Mouse (Mus musculus): Measurements from ENCODE around the gene Nubp1. TPM values are rescaled to one million over a fixed set of nuclear protein-coding genes. Genes with fewer than 3 reads are reported as not detected.

Gene Nubp1
- polyA plus RNA-seq, 1 experiment from 2014 or later = 55.4 TPM

DNA sequence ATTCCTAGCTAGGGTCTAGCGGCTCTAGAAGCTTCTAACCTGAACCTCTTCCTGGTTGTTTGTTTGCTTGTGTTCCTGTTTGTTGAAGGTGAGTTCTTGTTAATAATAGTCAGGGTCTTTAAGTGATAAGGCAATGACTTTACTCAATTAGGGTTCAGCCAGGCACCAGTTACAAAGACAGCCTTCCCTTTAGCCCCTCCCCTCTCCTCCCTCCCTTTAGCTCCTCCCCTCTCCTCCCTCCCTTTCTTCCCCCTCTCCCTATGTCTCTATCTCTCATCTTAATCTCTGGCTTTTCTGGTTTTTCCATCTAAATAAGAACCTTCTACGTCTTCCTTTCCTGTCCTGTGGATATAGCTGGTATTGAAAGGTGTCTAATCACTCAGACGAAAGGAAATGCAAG lies 27.2 kb upstream of the Nubp1 start:
- H3K27ac ChIP-seq = no peak overlapping the region

DNA sequence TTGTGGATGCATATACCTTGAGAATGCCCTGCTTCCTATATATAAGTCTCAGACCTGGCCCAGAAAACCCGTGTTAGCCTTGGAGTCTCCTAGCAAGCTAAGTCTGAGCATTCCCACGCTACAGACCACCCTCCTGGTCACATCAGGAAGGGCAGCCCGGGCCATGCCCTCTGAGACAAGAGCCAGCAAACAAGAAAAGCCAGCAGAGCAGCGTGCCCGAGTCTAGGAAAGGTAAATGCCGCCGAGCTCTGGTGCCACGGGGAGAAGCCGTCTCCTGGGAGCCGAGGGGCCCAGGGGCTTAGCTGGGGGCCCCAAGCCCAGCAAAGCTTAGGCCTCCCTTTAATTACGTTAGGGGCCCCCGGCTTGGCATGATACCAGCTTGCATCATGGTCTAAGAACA lies 26.5 kb upstream of the Nubp1 start:
- 0 out of 2 replicates have a peak, but pooled peaks cover 11% of the 10 kb centered on the region for H3K4me1 ChIP-seq (replicated peaks)
- H3K9ac ChIP-seq = no peak overlapping the region
- H3K36me3 ChIP-seq = no peaks in the 10 kb centered on the region
- H3K9me3 ChIP-seq = no peaks in the 10 kb centered on the region
- whole genome bisulfite sequencing = 85% methylated on average over 12 of the region's 12 CpGs
- no peak overlapping the region for H3K4me2 ChIP-seq (replicated peaks)
- no peak overlapping the region for H3K27ac ChIP-seq
- no peak overlapping the region for H3K4me3 ChIP-seq (replicated peaks)
- ATAC-seq = no peak
- no peaks in the 10 kb centered on the region; the same call in 1 of the 2 replicates for H3K27me3 ChIP-seq (replicated peaks)

More for the DNA sequence above, 27.2 kb upstream of the Nubp1 start:
- 0 out of 2 replicates have a peak, but pooled peaks cover 11% of the 10 kb centered on the region for H3K4me1 ChIP-seq (replicated peaks)
- ATAC-seq = peak; percentile 61; the same call in 1 of the 2 replicates
- H3K9ac ChIP-seq = no peak overlapping the region
- H3K36me3 ChIP-seq = no peaks in the 10 kb centered on the region
- no peaks in the 10 kb centered on the region; the same call in 1 of the 2 replicates for H3K27me3 ChIP-seq (replicated peaks)
- peak overlapping the region; percentile 57 for H3K4me2 ChIP-seq (replicated peaks)
- peak overlapping the region; percentile 25; the same call in 1 of the 2 replicates for H3K4me3 ChIP-seq (replicated peaks)
- 66% methylated on average over 3 of the region's 3 CpGs for WGBS
- no peaks in the 10 kb centered on the region for H3K9me3 ChIP-seq

DNA sequence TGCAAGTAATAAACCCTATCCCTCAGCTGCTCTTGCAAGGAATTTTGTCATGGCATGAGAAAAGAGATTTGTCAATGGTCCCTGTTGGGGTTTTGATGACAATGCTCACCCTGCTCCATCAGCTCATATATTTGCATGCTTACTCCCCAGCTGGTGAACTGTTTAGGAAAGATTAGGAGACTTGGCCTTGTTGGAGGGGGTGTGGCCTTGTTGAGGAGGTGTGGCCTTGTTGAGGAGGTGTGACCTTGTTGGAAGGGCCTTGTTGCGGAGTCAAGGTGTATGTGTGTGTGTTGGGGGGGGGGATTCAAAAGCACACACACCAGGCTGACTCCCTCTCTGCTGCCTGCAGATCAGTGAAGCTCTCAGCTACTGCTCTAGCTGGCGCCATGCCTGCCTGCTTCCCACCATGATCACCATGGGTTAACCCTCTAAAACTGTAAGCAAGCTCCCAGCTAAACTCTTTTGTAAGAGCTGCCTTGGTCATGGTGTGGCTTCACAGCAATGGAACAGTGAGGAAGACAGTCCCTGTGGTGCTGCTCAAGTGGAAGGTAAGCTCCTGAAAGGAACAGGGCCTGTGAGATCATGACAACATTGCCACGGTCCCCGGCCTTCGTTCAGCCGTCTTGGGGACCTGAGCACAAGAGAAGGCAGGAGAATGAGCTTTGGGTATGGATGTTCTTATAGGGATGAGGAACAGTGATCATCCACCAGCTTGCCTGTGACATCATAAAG lies 22.9 kb upstream of the Nubp1 start:
- no peak overlapping the region for H3K27ac ChIP-seq
- no peaks in the 10 kb centered on the region; the same call in 1 of the 2 replicates for H3K27me3 ChIP-seq (replicated peaks)
- WGBS = 92% methylated on average over 6 of the region's 6 CpGs
- H3K4me2 ChIP-seq (replicated peaks) = no peak overlapping the region
- H3K36me3 ChIP-seq = no peaks in the 10 kb centered on the region
- no peak for ATAC-seq
- 0 out of 2 replicates have a peak, but pooled peaks cover 10% of the 10 kb centered on the region for H3K4me1 ChIP-seq (replicated peaks)
- no peak overlapping the region for H3K4me3 ChIP-seq (replicated peaks)
- H3K9me3 ChIP-seq = no peaks in the 10 kb centered on the region
- no peak overlapping the region for H3K9ac ChIP-seq

DNA sequence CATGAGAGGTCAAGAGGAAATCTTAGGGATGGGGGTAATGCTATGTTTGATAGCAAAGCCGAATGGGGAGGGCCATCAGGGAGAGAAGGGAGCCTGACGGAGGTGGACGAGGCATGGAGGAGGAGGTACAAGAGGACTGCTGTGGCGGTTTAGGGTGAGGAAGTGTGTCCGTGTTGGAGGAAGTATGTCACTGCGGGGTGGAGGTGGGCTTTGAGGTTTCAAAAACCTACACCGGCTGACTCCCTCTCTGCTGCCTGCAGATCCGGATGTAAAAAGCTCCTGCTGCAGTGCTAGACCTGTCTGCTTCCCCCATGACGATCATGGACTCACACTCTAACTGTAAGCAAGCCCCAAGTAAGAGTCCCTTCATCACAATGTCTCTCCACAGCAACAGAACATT lies 19.2 kb upstream of the Nubp1 start:
- Histone ChIP-seq H3K4me2 (replicated peaks) (no peak overlapping the region), H3K4me1 (replicated peaks) (peaks cover 5% of the 10 kb centered on the region; the same call in 1 of the 2 replicates), H3K4me3 (replicated peaks) (no peak overlapping the region), H3K27ac (no peak overlapping the region), H3K36me3 (no peaks in the 10 kb centered on the region), H3K9me3 (no peaks in the 10 kb centered on the region), H3K27me3 (replicated peaks) (peaks cover 4% of the 10 kb centered on the region; the same call in 1 of the 2 replicates), H3K9ac (no peak overlapping the region)
- 78% methylated on average over 9 of the region's 9 CpGs for WGBS
- no peak for ATAC-seq

DNA sequence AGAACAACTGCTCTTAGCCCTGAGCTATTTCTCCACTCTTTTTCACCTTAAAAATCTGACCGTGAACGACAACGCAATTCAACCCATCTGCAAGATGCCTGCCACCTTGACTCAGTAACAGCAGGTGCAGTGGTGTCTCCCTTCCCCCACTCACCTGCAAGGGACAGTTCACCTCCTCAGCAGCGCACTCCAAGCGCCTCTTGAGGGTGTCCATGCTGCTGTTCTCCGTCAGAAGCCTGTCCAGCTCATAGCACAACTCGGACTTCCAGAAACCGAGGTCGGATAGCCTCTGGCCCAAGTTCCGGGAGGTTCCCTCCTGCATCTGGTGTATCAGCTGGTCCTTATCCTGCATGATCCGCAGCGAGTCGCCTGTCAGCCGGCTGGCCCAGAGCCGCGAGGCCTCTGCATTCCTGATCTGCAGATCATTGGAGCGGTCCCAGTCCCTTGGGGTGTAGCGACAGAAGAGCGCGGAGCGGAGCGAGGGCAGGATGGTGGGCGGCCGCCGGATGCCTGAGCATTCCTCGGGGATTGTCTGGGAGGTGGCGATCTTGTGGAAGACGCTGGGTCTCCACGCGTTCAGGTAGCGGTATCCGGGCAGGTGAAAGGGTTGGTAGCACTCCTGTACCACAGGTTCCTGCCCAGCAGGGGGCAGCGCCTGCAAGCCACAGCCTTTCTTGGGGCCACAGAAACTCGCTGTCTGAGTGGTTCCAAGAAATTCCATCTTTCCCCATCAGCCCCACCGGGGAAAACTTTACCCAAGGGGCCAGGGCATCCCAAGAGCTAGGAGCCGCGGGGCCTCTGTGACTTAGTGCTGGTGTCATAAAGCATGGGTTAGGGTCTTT lies 16.8 kb upstream of the Nubp1 start, which contains the start of gene Tekt5:
Gene Tekt5 (minus strand): TSS at position 792 of the 842 bp plus-strand sequence.
- H3K4me3 ChIP-seq (replicated peaks) = peak within 1 kb of the TSS; percentile 26
- peak within 1 kb of the TSS; percentile 78 for H3K4me2 ChIP-seq (replicated peaks)
- no peak within 1 kb of the TSS for H3K27ac ChIP-seq
- H3K9me3 ChIP-seq = no peaks in the 10 kb centered on the region
- peak within 1 kb of the TSS; percentile 24; the same call in 1 of the 2 replicates for H3K9ac ChIP-seq
- H3K36me3 ChIP-seq = no peaks in the 10 kb centered on the region
- H3K4me1 ChIP-seq (replicated peaks) = peaks cover 5% of the 10 kb centered on the region; the same call in 1 of the 2 replicates
- peaks cover 4% of the 10 kb centered on the region; the same call in 1 of the 2 replicates for H3K27me3 ChIP-seq (replicated peaks)
- ATAC-seq = peak; percentile 73
- WGBS = 8% methylated on average over 37 of the region's 37 CpGs

DNA sequence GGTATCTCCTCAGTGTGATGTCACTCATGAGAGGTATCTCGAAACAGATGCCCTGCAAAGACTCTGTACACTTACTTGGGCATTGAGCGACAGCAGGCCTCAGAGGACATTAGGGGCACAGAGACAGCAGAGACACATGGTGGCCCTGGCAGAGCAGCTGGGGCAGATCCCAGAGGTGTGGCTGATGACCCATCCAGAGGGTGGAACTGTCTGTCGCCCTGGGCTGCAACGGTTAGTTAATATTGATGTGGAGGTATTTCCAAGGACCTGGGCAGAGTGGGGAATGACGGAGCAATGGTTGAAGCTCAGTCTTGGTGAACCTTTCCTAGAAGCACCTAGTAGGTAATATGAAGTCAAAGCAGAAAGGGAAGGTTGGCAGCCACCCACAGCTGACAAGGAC lies 13.0 kb upstream of the Nubp1 start:
- Histone ChIP-seq H3K4me2 (replicated peaks) (no peak overlapping the region), H3K9ac (no peak overlapping the region), H3K4me3 (replicated peaks) (no peak overlapping the region), H3K4me1 (replicated peaks) (peaks cover 5% of the 10 kb centered on the region; the same call in 1 of the 2 replicates), H3K36me3 (no peaks in the 10 kb centered on the region), H3K27ac (no peak overlapping the region), H3K9me3 (no peaks in the 10 kb centered on the region), H3K27me3 (replicated peaks) (peaks cover 4% of the 10 kb centered on the region; the same call in 1 of the 2 replicates)
- 67% methylated on average over 5 of the region's 5 CpGs for WGBS
- peak; percentile 28; the same call in 1 of the 2 replicates for ATAC-seq

DNA sequence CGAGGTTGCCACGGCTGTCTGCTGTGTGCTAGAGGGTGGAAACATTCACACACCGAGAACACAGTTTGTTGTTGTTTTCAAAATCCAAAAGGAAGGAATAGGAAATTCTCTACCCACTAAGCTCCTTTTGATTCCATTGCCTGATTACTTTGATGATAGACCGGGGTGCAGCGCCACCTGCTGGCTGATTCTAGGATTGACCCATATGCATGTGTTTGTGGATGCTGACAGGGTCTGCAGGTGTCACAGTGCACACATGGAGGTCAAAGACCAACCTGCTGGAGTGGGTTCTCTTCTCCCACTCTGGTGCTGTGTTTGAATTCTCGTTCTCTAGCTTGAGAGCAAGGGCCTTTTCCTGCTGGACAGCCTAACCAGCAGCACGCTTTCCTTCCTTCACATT lies 12.6 kb upstream of the Nubp1 start:
- no peaks in the 10 kb centered on the region for H3K36me3 ChIP-seq
- 31% methylated on average over 7 of the region's 7 CpGs for WGBS
- no peak overlapping the region for H3K4me3 ChIP-seq (replicated peaks)
- H3K27me3 ChIP-seq (replicated peaks) = peaks cover 4% of the 10 kb centered on the region; the same call in 1 of the 2 replicates
- no peak overlapping the region for H3K4me2 ChIP-seq (replicated peaks)
- no peak overlapping the region for H3K9ac ChIP-seq
- ATAC-seq = peak; percentile 61
- H3K9me3 ChIP-seq = no peaks in the 10 kb centered on the region
- peaks cover 5% of the 10 kb centered on the region; the same call in 1 of the 2 replicates for H3K4me1 ChIP-seq (replicated peaks)
- H3K27ac ChIP-seq = no peak overlapping the region

DNA sequence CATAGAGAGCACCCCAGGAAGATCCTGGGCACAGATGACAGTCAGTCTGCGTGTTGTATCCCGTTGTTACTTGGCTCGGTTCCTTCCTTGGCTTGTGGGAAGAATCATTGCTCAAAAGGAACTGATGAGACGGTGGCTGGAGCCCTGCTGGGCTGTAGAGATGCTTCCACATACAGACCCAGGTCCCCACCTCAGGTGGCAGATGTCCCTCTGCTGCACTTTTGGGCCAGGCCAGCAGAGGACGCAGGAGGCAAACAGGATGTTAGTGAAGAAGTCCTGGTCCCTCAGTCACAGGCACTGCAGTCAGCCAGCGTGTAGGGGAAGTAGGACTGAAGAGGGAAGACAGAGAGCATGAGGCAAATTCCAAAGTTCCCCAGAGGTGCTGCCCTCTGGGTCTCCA lies 4.2 kb downstream of the Nubp1 start:
- no peak overlapping the region for H3K27ac ChIP-seq
- no peaks in the 10 kb centered on the region for H3K9me3 ChIP-seq
- WGBS = 79% methylated on average over 6 of the region's 6 CpGs
- no peak overlapping the region for H3K4me2 ChIP-seq (replicated peaks)
- peaks cover 8% of the 10 kb centered on the region; the same call in 1 of the 2 replicates for H3K4me1 ChIP-seq (replicated peaks)
- no peaks in the 10 kb centered on the region for H3K27me3 ChIP-seq (replicated peaks)
- peaks cover 41% of the 10 kb centered on the region for H3K36me3 ChIP-seq
- H3K9ac ChIP-seq = no peak overlapping the region
- no peak overlapping the region for H3K4me3 ChIP-seq (replicated peaks)
- no peak for ATAC-seq

DNA sequence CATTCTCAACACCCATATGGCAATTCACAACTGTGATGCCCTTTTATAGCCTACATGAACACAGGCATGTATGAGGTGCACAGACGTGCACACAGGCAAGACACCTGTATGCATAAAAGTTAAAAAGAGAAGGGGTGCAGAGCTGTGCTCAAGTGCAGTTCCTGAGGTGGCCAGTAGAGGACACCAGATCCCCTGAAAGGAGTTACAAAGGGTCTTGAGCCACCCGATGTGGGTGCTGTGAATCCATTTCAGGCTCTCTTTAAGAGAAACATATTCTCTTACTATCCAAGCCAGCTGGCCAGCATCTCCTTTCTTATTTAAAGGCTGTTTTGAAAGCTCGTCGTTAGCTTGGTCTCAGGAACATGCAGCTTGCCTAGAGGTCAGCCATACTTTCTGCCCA lies 5.1 kb downstream of the Nubp1 start:
- no peaks in the 10 kb centered on the region for H3K27me3 ChIP-seq (replicated peaks)
- peaks cover 49% of the 10 kb centered on the region for H3K36me3 ChIP-seq
- WGBS = 97% methylated on average over 4 of the region's 4 CpGs
- no peak for ATAC-seq
- no peak overlapping the region for H3K9ac ChIP-seq
- no peak overlapping the region for H3K4me2 ChIP-seq (replicated peaks)
- H3K9me3 ChIP-seq = no peaks in the 10 kb centered on the region
- no peak overlapping the region for H3K27ac ChIP-seq
- peaks cover 8% of the 10 kb centered on the region; the same call in 1 of the 2 replicates for H3K4me1 ChIP-seq (replicated peaks)
- H3K4me3 ChIP-seq (replicated peaks) = no peak overlapping the region

DNA sequence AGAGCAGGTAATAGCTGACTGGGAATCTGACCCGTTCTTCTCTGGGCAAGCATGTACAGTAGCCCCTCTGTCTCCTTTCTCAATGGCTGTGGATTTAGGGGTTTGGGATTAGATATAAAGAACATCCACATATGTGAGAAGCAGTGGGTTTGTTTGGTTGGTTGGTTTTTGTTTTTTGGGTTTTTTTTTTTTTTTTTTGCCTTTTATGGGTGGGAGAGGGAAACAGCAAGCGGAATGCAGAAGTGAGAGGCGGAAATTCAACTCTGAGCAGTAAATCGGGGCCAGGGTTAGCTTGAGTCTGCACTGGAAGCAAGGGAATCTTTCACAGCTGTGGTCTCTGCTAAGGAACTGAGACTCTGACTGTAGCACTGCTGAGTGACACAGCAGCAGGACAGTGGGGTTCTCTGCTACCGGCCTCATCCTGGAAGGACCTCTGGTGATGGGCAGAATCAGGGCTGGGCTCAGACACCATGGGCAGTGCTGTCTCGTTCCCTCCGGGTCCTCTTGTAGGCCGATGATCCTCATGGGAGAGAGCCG lies 6.0 kb downstream of the Nubp1 start:
- H3K4me2 ChIP-seq (replicated peaks) = no peak overlapping the region
- no peaks in the 10 kb centered on the region for H3K9me3 ChIP-seq
- 93% methylated on average over 9 of the region's 9 CpGs for WGBS
- H3K27ac ChIP-seq = no peak overlapping the region
- no peak overlapping the region for H3K4me3 ChIP-seq (replicated peaks)
- peaks cover 53% of the 10 kb centered on the region for H3K36me3 ChIP-seq
- H3K9ac ChIP-seq = no peak overlapping the region
- H3K4me1 ChIP-seq (replicated peaks) = peaks cover 1% of the 10 kb centered on the region; the same call in 1 of the 2 replicates
- H3K27me3 ChIP-seq (replicated peaks) = no peaks in the 10 kb centered on the region
- no peak for ATAC-seq

DNA sequence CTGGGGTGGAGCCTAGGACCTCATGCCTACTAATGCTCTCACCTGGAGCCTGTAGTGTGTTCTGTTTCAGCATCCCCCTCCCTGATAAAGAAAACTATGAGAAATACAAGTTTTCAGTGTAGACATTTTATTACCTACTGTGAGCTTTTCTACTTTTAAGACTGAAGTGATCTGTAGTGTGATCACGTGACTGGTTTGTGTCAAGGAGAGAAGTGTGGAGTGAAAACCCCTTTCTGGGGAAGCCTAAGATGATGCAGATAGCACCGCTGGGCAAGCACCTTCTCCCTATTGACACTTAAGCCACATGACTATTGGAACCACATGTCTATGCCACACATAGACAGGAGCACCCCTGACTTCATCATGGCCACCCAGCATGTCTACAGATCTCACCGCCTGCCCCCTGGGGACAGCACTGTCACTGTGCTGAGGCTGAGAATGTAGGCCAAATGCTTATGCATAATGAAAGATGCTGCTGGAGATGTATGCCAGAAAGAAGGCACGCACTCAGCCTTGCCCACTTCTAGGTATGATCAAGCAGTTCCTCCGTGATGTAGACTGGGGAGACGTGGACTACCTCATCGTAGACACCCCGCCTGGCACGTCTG lies 8.8 kb downstream of the Nubp1 start:
- peaks cover 48% of the 10 kb centered on the region for H3K36me3 ChIP-seq
- WGBS = 94% methylated on average over 9 of the region's 9 CpGs
- ATAC-seq = no peak

More for the DNA sequence above, 8.8 kb downstream of the Nubp1 start:
- Histone ChIP-seq H3K9me3 (no peaks in the 10 kb centered on the region), H3K4me2 (replicated peaks) (no peak overlapping the region), H3K27me3 (replicated peaks) (no peaks in the 10 kb centered on the region), H3K4me1 (replicated peaks) (no peaks in the 10 kb centered on the region), H3K27ac (no peak overlapping the region), H3K4me3 (replicated peaks) (no peak overlapping the region), H3K9ac (no peak overlapping the region)

Data from intestine, embryonic 15.5 days (tissue).